10 mouse cellular contexts compared by ENCODE assay signal in genomic region chr4:106862317-106862716, GRCm38 (mm10). TPM values are rescaled to one million over a fixed set of nuclear protein-coding genes. Genes with fewer than 3 reads are reported as not detected.
DNase-seq lines count a peak whose midpoint lies in the region; ATAC-seq and TF ChIP-seq lines count a peak whose summit lies in the region.
"Had no signal": no experiment of that assay in that cellular context is flagged by ENCODE, and none has a peak within 500 bp of the region (broad histone marks: within the 10 kb centered on the region; RNA-seq: fewer than 3 reads in every experiment).

No protein-coding gene starts in this region.

- TF ChIP-seq EP300 in liver, postnatal 0 days (IDR thresholded peaks at IDR 0.05; ENCODE audit: low read depth): no peak

- 31% methylated on average over 7 of the region's 7 CpGs for WGBS in heart, embryonic 10.5 days
- 26% methylated on average over 7 of the region's 7 CpGs for WGBS in intestine, embryonic 15.5 days
- 30% methylated on average over 7 of the region's 7 CpGs for WGBS in liver, postnatal 0 days (ENCODE audit: insufficient replicate concordance)
- WGBS in forebrain, embryonic 16.5 days: 63% methylated on average over 7 of the region's 7 CpGs

- H3K4me3 ChIP-seq in heart, embryonic 10.5 days: no peak overlapping the region
- H3K4me3 ChIP-seq in intestine, embryonic 15.5 days (replicated peaks): no peak overlapping the region
- no peak overlapping the region for H3K4me3 ChIP-seq in liver, postnatal 0 days (ENCODE audit: low read depth, low read length)
- H3K4me3 ChIP-seq in forebrain, embryonic 16.5 days (replicated peaks; ENCODE audit: low read length): no peak overlapping the region

- no peak overlapping the region for H3K9ac ChIP-seq in intestine, embryonic 15.5 days
- no peak overlapping the region; the same call in 1 of the 2 replicates for H3K9ac ChIP-seq in liver, postnatal 0 days (replicated peaks)
- H3K9ac ChIP-seq in forebrain, embryonic 16.5 days (replicated peaks; ENCODE audit: low read depth, low read length): no peak overlapping the region

- no peaks in the 10 kb centered on the region for H3K9me3 ChIP-seq in heart, embryonic 10.5 days
- H3K9me3 ChIP-seq in intestine, embryonic 15.5 days: no peaks in the 10 kb centered on the region
- no peaks in the 10 kb centered on the region for H3K9me3 ChIP-seq in liver, postnatal 0 days (ENCODE audit: low read length)
- no peaks in the 10 kb centered on the region for H3K9me3 ChIP-seq in forebrain, embryonic 16.5 days (ENCODE audit: control insufficient read depth, low read length)

- peak overlapping the region; percentile 91 for H3K27ac ChIP-seq in heart, embryonic 10.5 days
- peak overlapping the region; percentile 38 for H3K27ac ChIP-seq in intestine, embryonic 15.5 days
- no peak overlapping the region for H3K27ac ChIP-seq in liver, postnatal 0 days (ENCODE audit: low read depth)
- H3K27ac ChIP-seq in forebrain, embryonic 16.5 days (ENCODE audit: low read length): no peak overlapping the region

- H3K4me2 ChIP-seq in intestine, embryonic 15.5 days (replicated peaks): no peak overlapping the region
- 0 out of 2 replicates have a peak overlapping the region, but pooled peaks have one; percentile 13 for H3K4me2 ChIP-seq in liver, postnatal 0 days (ENCODE audit: low read depth, low read length)
- H3K4me2 ChIP-seq in forebrain, embryonic 16.5 days (ENCODE audit: low read length): no peak overlapping the region
- H3K4me2 ChIP-seq: midbrain, embryonic 11.5 days had no signal

- no peak for DNase-seq in heart, embryonic 10.5 days (ENCODE audit: low spot score)
- DNase-seq in heart, adult 9 months (ENCODE audit: low spot score in 2 of 2): no peak
- no peak for DNase-seq in liver, postnatal 0 days
- DNase-seq in c-Kit-positive CD71-positive TER-119-positive erythroid progenitor cells, embryonic 14.5 days (ENCODE audit: low spot score): no peak
- DNase-seq in adrenal gland, adult 8-10 months: no peak
- DNase-seq: cerebellum, postnatal 36 days had no signal

- TF ChIP-seq CTCF in liver, postnatal 0 days (IDR thresholded peaks at IDR 0.05; ENCODE audit: low read depth): no peak

- no peaks in the 10 kb centered on the region for H3K27me3 ChIP-seq in heart, embryonic 10.5 days (ENCODE audit: insufficient read depth, poor library complexity, severe bottlenecking)
- no peaks in the 10 kb centered on the region for H3K27me3 ChIP-seq in intestine, embryonic 15.5 days (replicated peaks)
- no peaks in the 10 kb centered on the region for H3K27me3 ChIP-seq in liver, postnatal 0 days (ENCODE audit: insufficient read depth, low read length)
- no peaks in the 10 kb centered on the region; the same call in 1 of the 2 replicates for H3K27me3 ChIP-seq in forebrain, embryonic 16.5 days (replicated peaks; ENCODE audit: control insufficient read depth, insufficient read depth, low read length)

- ATAC-seq in common myeloid progenitor, adult 5-6 weeks (replicated peaks; ENCODE audit: low read depth, poor library complexity, severe bottlenecking): peak; percentile 70
- ATAC-seq in intestine, embryonic 15.5 days: no peak
- ATAC-seq in liver, postnatal 0 days: no peak
- ATAC-seq in forebrain, embryonic 16.5 days: no peak

- H3K4me1 ChIP-seq in heart, embryonic 10.5 days: peaks cover 90% of the 10 kb centered on the region
- H3K4me1 ChIP-seq in intestine, embryonic 15.5 days (replicated peaks): peaks cover 46% of the 10 kb centered on the region
- H3K4me1 ChIP-seq in liver, postnatal 0 days (ENCODE audit: insufficient read depth): peaks cover 27% of the 10 kb centered on the region
- peaks cover 20% of the 10 kb centered on the region for H3K4me1 ChIP-seq in forebrain, embryonic 16.5 days (replicated peaks; ENCODE audit: control insufficient read depth, insufficient read depth, low read length)

- H3K36me3 ChIP-seq in heart, embryonic 10.5 days: no peaks in the 10 kb centered on the region
- H3K36me3 ChIP-seq in intestine, embryonic 15.5 days: no peaks in the 10 kb centered on the region
- no peaks in the 10 kb centered on the region for H3K36me3 ChIP-seq in liver, postnatal 0 days (replicated peaks; ENCODE audit: insufficient read depth, low read length)
- H3K36me3 ChIP-seq in forebrain, embryonic 16.5 days (ENCODE audit: control insufficient read depth, insufficient read depth): no peaks in the 10 kb centered on the region

RNA-seq across cellular contexts. Expression of gene Ssbp3, which starts 48.2 kb away (rescaled TPM):
- polyA plus RNA-seq in heart, embryonic 10.5 days (2016; fragmentation: Nextera tagmentation; extraction: Ambion mirVana): 69.6 and 139 TPM in 2 replicates
- total RNA-seq in common myeloid progenitor, adult 5-6 weeks (2017): 40.5 and 53.3 TPM in 2 replicates
- 83.7 and 86.0 TPM in 2 replicates for polyA plus RNA-seq in intestine, embryonic 15.5 days (2015; fragmentation: Nextera tagmentation; extraction: Ambion mirVana)
- 22.8 and 26.8 TPM in 2 replicates for polyA plus RNA-seq in liver, postnatal 0 days (2015; fragmentation: Nextera tagmentation; extraction: Ambion mirVana)
- 100 to 1,000 TPM in 2 of 4 experiments, 10 to 100 TPM in 2; 70.3 to 121 (median 101) TPM for total RNA-seq in adrenal gland, adult 8-10 months (2022)
- polyA plus RNA-seq in forebrain, embryonic 16.5 days (2015; fragmentation: Nextera tagmentation; extraction: Ambion mirVana): 163 and 167 TPM in 2 replicates

RNA-seq across cellular contexts. Expression of gene Acot11, which starts 57.5 kb away (rescaled TPM):
- polyA plus RNA-seq in heart, embryonic 10.5 days (2016; fragmentation: Nextera tagmentation; extraction: Ambion mirVana): 3.5 and 5.6 TPM in 2 replicates
- 2.0 and 3.4 TPM in 2 replicates for total RNA-seq in common myeloid progenitor, adult 5-6 weeks (2017)
- polyA plus RNA-seq in intestine, embryonic 15.5 days (2015; fragmentation: Nextera tagmentation; extraction: Ambion mirVana): 12.2 and 14.1 TPM in 2 replicates
- polyA plus RNA-seq in liver, postnatal 0 days (2015; fragmentation: Nextera tagmentation; extraction: Ambion mirVana): 0.72 and 2.1 TPM in 2 replicates
- 10 to 100 TPM in 3 of 4 experiments, 1 to 10 TPM in 1; 7.7 to 65.3 (median 27.8) TPM for total RNA-seq in adrenal gland, adult 8-10 months (2022)
- 1.1 and 1.5 TPM in 2 replicates for polyA plus RNA-seq in forebrain, embryonic 16.5 days (2015; fragmentation: Nextera tagmentation; extraction: Ambion mirVana)

Comparison
In these comparisons a context has a peak if more than half of its experiments do, and no peak if none do; other contexts are left out.
1. H3K27ac ChIP-seq: peak in heart, embryonic 10.5 days (single experiment) and intestine, embryonic 15.5 days (single experiment); none in liver, postnatal 0 days (single experiment) and forebrain, embryonic 16.5 days (single experiment).